Mouse (Mus musculus) olfactory bulb, adult 2 months (tissue): ENCODE measurements around the gene Mertk.

Experiments used
- CTCF ChIP-seq: fragments of 200-500 bp; IDR thresholded peaks from 2 replicates; pipeline ENCODE4 v1.5.1; 2012; ENCODE audit warnings: low read depth, mild to moderate bottlenecking, low read length, moderate library complexity; ENCODE audit not compliant: insufficient read depth
- POLR2A ChIP-seq: fragments of 200-500 bp; IDR thresholded peaks from 2 replicates; pipeline ENCODE4 v1.6.1; 2012; ENCODE audit warnings: mild to moderate bottlenecking, low read depth, low read length, moderate library complexity; ENCODE audit not compliant: insufficient read depth

DNA sequence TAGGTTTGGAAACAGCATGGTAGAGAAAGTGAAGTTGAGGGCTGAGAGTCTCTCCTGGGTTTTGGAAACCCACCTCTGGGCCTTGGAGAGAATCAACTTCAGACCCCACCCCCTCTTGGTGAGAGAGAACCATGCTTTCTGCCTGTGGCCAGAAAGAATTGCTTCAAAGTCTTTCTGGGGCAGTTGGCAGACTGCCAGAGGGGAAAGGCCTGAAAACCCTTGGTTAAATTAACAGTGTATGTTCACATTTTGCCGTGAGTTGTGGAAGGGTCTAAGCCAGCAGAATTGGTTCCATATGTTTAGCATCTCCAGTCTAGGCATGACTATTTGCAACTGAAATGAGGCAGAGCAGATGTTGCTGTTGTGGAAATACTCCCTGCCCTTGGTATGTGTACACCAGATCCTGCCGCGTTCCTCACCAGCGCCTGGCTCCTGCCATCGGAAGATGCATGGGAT, 14.8 kb downstream of the Mertk start:
- TF ChIP-seq CTCF (no peak), POLR2A (no peak)
